Mouse (Mus musculus): ENCODE measurements around the gene Bmpr1b.
A peak's percentile ranks its signal among the peaks of the same experiment; 100 is the strongest.
"Not testable (repeated sequence)": the region's sequence is repeated elsewhere in the genome, so short reads cannot be mapped to it uniquely, and the experiment has no call there.

Bmpr1b gene

GRCm38 (mm10) chr3:142168863-142169521, at the start of gene Bmpr1b:
Bmpr1b (minus strand) TSS chr3:142169425.
- peak; percentile 42 to 71 for DNase-seq (ENCODE audit: low spot score in 2 of 2)

DNA sequence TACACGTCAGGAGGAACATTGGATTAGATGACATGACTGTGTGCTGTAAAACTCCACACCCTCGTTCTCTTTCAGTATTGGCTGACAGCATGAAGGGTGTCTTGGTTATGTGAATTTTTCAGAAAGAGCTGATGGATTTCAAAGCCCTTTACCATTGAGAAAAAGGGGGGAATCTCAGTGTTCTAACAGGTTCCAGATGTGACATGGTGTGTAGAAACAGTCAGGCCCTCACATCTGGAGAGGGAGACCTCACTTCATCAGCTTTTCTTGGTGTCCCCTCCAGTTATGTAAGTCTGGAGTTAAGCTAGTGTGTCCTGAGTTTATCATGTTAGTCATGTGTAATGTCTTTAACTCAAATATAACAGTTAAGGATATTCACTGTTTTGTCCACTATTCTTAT, 43.6 kb upstream of the Bmpr1b start:
- no peak for DNase-seq (ENCODE audit: low spot score in 2 of 2)

DNA sequence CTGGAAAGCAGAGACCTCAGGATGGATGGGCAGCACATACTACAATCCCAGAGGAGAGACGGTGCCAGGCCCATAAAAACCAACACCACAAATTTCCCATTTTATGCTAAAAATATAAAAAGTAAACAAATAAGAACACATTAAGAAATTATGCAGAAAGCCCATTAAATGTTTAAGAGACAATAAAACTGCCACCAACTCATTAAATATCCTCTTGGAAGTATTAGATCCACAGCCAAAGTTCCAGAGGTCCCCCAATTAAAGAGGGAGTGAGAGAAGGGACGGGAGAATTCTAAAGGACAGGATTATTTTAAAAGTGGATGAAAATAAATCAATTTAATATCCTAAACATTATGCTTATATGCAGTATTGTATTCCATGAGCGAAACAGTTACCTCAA, 43.0 kb upstream of the Bmpr1b start:
- DNase-seq (ENCODE audit: low spot score in 2 of 2) = no peak

GRCm38 (mm10) chr3:142209981-142210380, 40.8 kb upstream of the Bmpr1b start:
- no peak for DNase-seq (ENCODE audit: low spot score in 2 of 2)

DNA sequence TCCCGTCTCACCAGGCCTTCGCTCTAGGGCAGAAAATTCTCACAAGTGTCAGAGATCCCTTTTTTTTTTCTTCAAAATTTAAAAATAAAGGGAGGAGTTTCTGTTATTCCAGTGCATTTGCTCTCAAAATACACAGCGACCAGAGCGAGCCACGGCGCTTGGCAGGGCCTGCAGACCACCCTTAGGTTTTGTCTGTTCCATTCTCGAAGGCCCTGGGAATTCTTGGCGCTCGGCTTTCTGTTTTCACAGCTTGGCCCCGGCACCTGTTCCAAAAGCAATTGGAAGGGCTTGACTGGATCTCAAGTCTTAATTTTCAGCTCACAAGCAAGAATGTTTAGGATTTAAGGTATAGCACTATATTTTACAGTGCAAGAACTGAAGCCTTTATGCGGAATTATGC, 39.8 kb upstream of the Bmpr1b start:
- DNase-seq (ENCODE audit: low spot score in 2 of 2) = no peak

DNA sequence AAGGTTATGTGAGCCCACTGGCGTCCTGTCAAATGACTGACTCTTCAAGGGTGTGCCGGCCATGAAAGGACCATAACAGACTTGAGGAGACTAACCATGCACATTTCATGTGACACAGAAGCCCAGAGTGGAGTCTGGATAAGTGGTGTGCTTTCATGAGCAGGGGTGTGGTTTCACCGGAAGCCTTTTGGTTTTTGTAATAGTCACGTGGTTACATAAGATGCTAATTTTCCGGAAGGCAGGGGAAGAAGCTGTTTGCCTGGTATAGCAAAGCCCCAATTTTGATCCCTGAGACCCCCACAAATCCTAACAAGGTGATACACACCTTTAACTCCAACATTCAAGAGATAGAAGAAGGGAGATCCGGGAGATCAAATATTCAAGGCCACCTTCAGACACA, 38.3 kb upstream of the Bmpr1b start:
- DNase-seq (ENCODE audit: low spot score in 2 of 2) = no peak

DNA sequence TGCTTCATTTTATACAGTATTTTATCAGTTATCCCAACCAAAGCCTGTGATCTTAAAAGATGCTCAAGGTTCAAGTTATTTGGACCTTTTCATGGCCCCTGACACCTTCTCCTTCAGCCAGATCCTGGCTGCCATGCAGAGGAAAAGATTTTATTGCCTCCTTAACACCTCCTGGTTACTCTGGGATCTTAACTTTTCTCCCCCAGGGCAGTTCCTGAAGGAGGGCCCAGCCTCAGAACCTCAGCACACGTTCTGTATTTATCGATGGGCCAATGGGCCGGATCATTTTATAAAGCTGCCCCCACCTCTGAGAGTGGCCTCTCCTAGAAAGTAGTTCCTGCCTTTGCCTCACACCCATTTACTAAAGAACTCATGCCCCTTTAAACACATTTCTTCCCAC, 37.1 kb upstream of the Bmpr1b start:
- DNase-seq (ENCODE audit: low spot score in 2 of 2) = no peak

DNA sequence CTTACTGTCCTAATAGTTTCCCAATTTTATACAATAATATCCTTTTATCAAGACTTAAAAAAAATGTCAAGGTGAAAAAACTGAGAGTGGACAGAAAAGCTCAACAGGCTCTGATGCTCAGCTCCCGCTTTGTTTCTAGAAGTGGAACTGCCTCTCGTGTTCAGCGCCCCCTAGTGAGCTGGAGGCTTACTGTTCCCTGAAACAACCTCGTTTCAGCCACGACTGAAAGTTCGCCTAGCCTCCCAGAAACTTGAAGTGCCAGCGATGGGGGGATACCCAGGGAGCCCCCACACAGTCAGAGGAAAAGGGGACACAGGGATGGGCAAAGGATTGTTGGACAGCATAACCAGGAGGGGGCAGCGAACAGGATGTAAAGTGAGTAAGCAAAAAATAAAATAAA, 26.9 kb upstream of the Bmpr1b start:
- DNase-seq (ENCODE audit: low spot score in 2 of 2) = no peak

GRCm38 (mm10) chr3:142191627-142192026, 22.4 kb upstream of the Bmpr1b start:
- DNase-seq (ENCODE audit: low spot score in 2 of 2) = not testable (repeated sequence)

- DNase-seq (ENCODE audit: low spot score in 2 of 2) = no peak
Observed at GRCm38 (mm10) chr3:142186551-142186950, 17.3 kb upstream of the Bmpr1b start.

GRCm38 (mm10) chr3:142173996-142174395, 4.8 kb upstream of the Bmpr1b start:
- DNase-seq (ENCODE audit: low spot score in 2 of 2) = no peak

DNA sequence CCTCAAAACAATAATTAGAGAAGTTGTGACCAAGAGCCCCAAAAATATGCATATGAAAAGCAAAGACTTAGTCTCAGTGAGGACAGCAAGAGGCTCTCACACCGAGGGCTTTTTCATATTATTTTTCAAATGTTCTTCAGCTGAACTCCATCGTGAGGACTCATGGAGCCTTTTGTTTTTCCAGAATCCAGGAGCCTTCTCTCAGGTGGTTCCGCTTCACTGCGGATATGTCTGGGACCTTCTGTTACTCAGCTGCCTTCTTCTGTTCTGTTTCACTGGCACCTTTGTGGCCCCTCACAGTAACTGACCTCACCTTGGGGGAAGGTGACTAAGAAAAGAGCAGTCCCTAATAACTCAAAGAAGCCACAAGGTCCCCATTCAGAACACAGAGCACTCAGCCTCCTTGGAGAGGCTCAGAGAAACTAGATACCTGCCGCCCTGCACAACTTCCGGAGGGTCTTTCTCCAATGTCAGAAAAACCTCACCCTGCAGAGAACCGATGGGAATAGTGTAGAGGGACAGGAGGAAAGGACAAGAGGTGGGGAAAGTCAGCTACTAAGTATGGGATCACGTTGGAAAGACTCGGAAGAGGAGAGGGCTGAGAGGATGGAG, 868 bp downstream of the Bmpr1b start:
- DNase-seq (ENCODE audit: low spot score in 2 of 2) = peak in 1 of 2 experiments; percentile 5

GRCm38 (mm10) chr3:142164981-142165380, 4.2 kb downstream of the Bmpr1b start:
- DNase-seq (ENCODE audit: low spot score in 2 of 2) = no peak

DNA sequence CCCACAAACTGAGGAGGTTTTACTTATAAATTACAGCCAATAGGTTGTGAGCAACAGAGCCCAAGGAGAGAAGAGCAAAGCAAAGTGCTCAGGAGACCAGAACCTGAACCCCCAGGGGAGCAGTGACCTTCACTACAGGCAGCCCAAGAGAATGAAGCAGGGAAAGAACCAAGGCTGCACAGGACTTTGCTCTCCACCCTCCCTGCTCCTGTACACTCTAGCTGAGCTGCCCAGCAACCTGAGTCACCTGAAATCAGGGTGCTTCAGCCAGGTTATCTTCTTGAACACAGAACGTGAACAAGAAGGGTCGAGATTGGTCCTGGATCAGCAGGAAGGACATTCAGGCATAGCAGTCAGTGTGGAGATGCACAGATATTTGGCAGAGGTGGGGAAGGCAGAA, 5.3 kb downstream of the Bmpr1b start:
- no peak for DNase-seq (ENCODE audit: low spot score in 2 of 2)

DNA sequence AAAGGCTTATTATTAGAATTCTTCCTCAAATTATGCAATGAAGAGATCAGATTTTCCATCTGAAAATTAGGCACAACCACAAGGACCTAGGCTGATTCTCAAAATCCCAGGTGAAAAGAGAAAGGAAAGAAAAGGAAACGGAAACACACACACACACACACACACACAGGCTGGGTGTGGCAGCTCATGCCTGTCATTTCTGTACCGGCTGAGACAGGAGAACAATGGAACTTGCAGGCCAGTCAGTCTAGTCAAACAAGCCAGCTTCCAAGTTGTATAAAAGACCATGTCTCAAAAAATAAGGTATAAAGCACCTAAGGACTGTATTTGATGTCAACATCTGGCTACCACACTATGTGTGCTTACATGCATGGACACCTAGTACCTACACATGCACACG, 7.8 kb downstream of the Bmpr1b start:
- DNase-seq (ENCODE audit: low spot score in 2 of 2) = no peak

- no peak for DNase-seq (ENCODE audit: low spot score in 2 of 2)
Observed at GRCm38 (mm10) chr3:142151980-142152379, 17.2 kb downstream of the Bmpr1b start.

DNA sequence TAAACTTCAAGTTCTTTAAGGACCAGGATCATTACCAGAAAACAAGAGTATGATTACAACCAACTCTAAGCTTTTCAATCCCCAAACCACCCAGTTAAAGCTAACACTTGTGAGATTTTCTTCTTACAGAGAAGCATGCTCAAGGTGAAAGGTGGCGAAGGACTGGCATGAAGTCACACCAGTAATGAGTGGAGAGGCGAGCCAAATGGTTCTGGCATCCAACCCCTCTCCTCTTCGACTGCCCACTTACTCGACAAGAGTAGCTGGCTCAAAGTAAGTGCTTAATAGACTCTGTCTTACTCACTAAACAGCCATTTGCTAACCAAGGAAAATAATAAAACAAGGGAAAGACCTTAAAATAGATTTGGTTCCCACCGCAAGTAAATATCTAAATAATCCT, 30.4 kb downstream of the Bmpr1b start:
- no peak for DNase-seq (ENCODE audit: low spot score in 2 of 2)

DNA sequence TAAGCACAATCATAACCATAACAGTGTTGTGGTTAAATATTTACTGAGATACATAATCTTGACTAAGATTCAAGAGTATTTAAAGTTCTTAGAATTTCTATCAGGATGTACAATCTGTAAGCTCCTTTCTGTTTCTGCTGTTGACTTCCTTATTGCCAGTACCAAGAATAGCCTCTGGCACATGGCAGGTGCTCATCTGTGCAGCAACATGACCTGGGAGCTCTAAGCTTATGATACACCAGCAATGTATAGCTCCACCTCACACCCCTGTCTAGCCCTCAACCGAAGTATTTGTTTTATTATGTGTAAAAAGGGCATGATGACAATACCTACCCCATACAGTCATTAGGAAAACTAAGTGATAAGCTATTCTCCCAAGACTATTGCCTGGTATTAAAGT, 42.8 kb downstream of the Bmpr1b start:
- DNase-seq (ENCODE audit: low spot score in 2 of 2) = no peak

DNA sequence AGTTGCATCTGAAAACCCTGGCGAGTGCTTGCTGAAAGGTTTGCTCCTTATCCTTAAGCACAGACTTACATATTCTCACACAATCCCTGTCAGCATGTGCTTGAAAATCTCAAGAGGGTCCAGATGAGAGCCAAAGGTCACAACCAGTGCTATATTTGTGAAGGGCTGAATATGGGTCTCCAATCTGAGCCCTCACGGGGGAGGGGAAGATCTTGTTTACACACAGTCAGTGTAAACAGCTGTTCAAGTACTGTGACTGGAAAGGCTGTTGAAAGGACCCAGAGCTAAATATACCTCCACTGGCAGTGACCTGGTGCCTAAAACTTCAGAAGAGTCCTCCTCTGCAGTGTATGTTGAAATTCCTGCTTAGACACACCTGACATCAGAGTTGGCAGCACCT, 43.7 kb downstream of the Bmpr1b start:
- no peak for DNase-seq (ENCODE audit: low spot score in 2 of 2)

DNA sequence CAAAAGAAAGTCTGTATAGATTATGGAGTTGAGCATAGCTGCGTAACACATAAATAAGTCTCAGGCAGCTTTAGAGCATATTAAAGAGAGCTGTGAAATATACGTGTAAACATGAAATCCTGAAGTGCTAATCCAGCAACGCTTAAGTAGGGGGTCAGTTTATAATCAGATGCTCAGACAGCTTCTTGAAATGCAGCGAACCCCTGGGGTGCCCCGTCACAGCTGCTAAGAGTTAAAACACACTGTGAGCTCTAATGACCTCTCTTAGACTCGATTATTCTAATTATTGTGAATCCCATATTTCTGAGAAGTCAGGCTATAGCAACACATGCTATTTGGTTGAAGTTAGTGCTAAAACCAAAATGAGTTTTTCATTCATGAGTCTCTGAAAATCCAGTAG, 45.0 kb downstream of the Bmpr1b start:
- DNase-seq (ENCODE audit: low spot score in 2 of 2) = no peak

DNA sequence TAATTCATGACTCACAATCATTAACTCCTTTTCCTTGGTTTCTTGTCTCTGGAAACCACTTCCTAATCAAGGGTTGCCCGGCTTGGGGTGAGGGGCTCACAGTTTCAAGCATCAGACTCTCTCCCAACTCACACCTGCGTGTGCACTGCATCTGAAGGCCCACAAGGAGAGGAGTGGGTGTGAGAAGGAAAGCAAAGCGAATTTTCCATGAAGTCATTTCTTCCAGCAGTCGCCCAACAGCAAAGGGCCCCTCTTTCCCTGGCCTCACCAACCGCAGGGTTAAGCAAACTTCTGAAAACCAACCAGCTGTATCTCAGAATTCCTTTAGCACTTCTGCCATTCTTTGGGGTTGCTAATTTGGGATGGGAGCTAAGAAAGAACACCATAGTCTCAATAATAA, 46.8 kb downstream of the Bmpr1b start:
- DNase-seq (ENCODE audit: low spot score in 2 of 2) = no peak

- DNase-seq (ENCODE audit: low spot score in 2 of 2) = no peak
Observed at GRCm38 (mm10) chr3:142120795-142121194, 48.4 kb downstream of the Bmpr1b start.

DNA sequence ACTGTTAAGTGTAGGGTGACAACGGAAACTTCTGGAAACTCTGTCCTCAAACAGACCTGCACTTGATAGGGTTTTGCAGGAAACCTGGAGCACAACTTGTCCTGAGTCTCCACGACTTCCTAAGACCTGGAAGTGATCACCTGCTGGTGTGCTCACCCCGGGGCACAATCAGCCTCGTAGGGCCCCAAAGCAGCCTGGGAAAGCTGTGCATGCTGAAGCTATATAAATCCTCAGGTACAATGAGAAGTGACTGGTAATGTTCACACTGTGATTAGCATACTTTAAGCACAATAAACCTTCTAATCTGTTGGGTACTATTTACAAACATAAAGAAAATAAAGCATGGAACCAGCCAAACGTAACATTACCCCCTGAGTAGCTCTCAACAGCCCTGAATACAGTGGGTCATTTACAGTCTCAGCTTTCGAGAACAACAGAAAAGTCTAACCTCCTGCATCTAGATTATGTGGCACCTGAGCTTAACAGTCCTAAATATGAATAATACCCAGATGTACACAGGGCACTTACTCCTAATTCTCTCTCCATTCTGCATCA, 54.4 kb downstream of the Bmpr1b start:
- DNase-seq (ENCODE audit: low spot score in 2 of 2) = no peak

GRCm38 (mm10) chr3:142114190-142114589, 55.0 kb downstream of the Bmpr1b start:
- DNase-seq (ENCODE audit: low spot score in 2 of 2) = no peak
